Mouse (Mus musculus) B cell, adult 2 months (primary cell): ENCODE results near the gene Rab43.
A peak's percentile ranks its signal among the peaks of the same experiment; 100 is the strongest.

Experiments used
- DNase-seq, 2 experiments: peaks; one replicate each; pipeline ENCODE4 v3.0.0; 2022

Gene Rab43

DNA sequence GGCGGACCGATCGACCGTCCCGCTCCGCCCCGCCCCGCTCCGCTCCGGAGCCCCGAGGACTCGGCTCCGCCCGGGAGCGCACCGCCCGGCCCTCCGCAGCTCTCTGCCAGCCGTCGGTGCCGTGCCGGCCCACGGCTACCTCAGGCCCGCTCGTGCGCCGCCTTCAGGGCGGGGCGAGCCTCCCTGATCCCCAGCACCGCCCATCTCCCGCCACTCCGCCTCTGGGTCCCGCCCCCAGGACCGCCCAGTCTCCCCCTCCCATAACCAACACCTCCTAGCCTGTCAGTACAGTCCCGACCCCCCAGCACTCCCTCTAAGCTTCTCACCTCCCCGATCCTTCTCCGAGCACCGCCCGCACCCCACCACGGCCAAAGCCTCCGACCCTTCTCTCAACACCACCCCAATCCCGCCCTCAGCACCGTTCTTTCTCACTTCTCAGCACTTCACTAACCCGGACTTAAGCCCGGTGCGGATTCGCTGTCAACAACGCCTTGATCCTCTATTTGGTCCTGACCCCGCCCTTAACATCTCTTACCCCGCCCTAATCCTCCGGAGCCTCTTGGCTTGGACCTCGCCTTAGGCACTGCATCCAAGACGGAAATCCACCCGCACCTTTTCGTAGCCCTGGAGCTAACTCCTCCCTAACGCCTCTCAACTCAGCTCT, at the start of gene Rab43:
Gene Rab43, minus strand, starts transcription at position 490 of the 664 bp plus-strand sequence.
- DNase-seq, result peak; percentile 91 to 92

DNA sequence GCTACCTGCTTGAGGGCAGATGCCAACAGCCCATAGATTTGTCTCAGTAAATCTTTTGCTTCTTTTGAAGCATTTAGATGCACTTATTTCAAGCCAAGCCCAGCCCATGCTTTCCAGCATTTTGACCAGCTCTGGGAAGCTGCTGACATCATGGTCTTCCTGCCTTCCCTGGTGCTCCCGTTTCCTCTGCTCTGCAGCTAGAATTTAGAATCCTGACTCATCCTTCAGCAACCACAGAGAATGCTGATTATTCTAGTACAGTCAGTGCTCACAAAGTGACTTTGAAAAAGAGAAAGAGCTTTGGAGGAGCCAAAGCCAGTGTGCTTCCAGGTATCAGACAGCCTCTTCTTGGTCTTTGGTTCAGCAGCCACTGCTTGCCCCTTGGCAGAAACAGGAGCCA, 45.1 kb upstream of the Rab43 start:
- DNase-seq, result no peak

DNA sequence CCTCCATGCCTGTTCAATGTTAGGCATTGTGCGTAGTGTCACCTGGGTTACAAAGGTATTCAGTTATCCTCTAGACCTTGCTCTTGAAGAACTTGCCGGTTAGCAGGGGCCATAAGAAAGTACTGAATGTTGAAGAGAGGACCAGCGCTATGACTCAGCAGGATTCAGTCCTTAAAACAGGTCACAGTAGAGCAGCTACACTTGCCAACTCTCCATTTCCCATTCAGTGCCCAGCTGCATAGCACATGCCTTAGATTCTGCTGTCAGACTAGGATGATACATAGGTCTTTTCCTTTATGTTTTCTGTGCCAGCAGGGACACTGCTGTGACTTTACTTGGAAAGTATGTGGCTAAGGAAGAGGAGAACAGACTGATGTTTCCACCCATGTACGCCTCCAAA, 41.5 kb upstream of the Rab43 start:
- DNase-seq, result no peak

GRCm38 (mm10) chr6:87851871-87852270, 39.9 kb upstream of the Rab43 start:
- DNase-seq, result no peak

GRCm38 (mm10) chr6:87850900-87851614, 39.1 kb upstream of the Rab43 start, which contains the start of gene Cnbp:
Gene Cnbp (minus strand): TSS chr6:87851106.
- peak; percentile 96 to 97 for DNase-seq

DNA sequence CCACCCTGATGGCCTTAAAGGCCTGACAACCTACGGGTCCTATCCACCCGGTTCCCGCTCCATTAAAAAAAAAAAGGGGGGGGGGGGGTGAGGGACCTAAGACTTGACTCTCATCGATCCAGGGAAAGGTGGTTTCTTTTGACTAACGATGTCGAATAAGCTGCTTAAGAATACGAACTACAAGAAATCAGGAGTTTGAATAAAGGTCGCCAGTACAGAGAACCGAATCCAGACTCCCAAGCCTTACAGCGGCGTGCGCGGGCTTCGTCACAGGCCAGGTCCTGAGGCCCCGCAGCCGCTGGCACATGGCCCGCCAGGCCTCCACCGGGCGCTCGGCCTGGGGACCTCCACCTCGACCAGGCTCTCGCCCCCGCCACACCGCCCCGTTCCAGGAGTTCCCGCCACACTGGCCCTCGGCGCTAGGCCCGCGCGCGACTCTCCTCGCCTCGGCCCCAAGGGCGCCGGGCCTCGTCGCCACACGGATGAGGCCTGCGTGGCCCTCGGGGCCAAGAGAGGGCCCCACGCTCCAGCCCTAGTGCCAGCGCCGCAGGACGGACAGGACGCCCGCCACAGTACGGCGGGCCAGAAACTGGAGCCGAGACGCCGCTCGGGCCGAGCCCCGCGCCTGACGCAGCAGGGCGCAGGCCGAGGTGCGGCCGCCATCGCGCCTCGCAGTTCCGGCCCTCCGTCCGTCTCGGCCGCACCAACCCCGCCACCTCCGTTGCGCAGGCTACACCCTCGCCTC, 38.4 kb upstream of the Rab43 start:
- peak; percentile 58 to 69 for DNase-seq

GRCm38 (mm10) chr6:87849780-87850154, 37.8 kb upstream of the Rab43 start:
- peak in 1 of 2 experiments; percentile 29 for DNase-seq

GRCm38 (mm10) chr6:87846813-87847212, 34.8 kb upstream of the Rab43 start:
- no peak for DNase-seq

- no peak for DNase-seq
Observed at GRCm38 (mm10) chr6:87845031-87845695, 33.2 kb upstream of the Rab43 start.

DNA sequence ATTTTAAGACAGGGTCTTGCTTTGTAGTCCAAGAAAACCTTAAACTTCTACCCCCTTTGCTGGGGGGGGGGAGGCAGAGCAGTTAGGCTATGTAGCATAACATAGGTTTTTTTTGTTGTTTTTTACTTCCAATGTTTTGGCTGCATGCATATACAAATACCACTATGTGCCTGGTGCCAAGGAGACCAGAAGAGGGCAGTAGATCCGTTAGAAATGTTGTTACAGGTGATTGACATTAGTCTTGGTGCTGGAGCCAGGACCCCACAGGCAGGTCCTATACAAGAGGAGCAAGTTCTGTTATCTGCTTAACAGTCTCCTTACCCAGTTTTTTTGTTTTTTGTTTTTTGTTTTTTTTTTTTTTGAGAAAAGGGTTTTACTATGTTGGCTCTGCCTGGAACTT, 30.3 kb upstream of the Rab43 start:
- DNase-seq, result peak; percentile 43 to 59

DNA sequence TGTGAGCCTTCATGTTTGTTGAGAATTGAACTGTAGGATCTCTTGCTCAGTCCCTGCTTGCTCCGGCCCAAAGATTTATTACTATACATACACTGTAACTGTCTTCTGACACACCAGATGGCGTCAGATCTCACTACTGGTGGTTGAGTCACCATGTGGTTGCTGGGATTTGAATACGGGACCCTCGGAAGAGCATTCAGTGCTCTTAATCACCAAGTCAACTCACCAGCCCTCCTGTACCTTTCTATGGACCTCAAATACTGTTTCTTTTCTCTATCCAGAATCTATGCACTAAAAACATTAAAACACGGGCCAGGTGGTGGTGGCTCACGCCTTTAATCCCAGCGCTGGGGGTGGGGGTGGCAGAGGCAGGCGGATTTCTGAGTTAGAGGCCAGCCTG, 29.7 kb upstream of the Rab43 start:
- DNase-seq, result no peak

GRCm38 (mm10) chr6:87839797-87840341, 27.9 kb upstream of the Rab43 start:
- DNase-seq, result no peak

- DNase-seq, result peak; percentile 95 to 97
Observed at GRCm38 (mm10) chr6:87838551-87839197, 26.7 kb upstream of the Rab43 start, which contains the start of gene Isy1. Gene Isy1 (minus strand): TSS chr6:87838798.

GRCm38 (mm10) chr6:87835695-87836094, 23.7 kb upstream of the Rab43 start, which contains the start of gene Gm45140:
Gene Gm45140 (minus strand): TSS chr6:87835795.
- no peak for DNase-seq

- no peak for DNase-seq
Observed at GRCm38 (mm10) chr6:87820366-87820765, 8.4 kb upstream of the Rab43 start.

- DNase-seq, result no peak
Observed at GRCm38 (mm10) chr6:87814486-87814885, 2.5 kb upstream of the Rab43 start.

- no peak for DNase-seq
Observed at GRCm38 (mm10) chr6:87812656-87813055, 692 bp upstream of the Rab43 start.

DNA sequence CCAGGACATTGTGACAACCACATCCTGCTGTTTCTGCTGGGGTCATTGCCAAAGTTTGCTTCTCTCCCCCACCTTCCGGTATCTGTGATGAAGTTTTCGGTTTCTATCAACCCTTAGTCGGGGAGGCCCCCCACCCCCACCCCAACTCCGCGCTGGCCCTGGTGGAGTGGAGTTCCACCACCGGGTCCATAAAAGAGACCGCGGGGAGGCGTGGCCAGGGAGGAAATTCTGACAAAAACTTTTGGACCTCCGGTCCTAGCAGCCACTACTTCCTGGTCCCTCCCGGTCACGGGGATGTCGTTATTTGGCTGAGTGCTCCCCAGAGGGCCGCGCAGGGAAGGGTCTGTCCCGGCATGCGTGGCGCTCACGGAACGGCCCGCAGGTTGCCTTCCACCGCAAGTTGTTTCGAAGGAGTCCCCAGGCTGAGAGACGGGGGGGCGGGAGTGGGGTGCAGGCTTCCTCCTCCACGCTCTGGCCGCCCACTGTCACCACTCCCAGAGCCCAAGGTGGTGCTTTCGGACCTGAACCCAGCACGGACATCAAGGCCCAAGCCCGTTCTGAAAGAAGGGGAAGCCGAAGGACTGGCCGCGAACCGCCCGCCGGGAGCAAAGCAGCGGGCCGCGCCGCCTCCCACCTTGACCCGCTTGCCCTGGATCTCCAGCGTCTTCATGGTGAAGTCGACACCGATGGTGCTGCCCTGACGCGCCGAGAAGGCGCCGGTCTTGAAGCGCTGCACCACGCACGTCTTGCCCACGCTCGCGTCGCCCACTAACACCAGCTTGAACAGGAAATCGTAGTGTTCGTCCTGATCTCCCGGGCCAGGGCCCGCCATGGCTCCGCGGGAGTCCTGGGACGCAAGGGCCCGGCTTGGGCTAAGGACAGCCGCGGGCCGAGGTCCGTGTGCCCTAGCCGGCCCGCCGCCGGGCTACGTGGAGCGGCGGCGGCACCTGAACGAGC, 973 bp downstream of the Rab43 start:
- DNase-seq, result peak; percentile 75 to 76

DNA sequence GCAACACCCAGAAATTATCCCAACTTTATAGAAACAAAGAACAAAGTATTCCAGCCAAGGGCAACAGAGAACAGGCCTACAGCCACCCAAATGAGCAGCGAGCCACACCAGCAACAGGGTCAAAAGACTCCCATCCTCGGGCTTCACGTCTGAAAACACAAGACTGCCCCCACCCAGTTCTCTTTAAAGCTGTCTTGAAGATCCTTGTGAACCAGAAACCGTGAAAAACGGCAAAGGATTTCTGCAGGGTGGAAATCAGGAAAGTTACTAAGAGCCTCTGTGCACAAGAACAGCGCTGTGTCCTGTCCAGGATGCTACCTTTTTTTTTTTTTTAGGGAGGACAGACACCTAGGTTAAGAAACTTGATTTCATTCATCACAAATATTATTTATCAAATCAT, 1.7 kb downstream of the Rab43 start:
- DNase-seq, result peak in 1 of 2 experiments; percentile 32

DNA sequence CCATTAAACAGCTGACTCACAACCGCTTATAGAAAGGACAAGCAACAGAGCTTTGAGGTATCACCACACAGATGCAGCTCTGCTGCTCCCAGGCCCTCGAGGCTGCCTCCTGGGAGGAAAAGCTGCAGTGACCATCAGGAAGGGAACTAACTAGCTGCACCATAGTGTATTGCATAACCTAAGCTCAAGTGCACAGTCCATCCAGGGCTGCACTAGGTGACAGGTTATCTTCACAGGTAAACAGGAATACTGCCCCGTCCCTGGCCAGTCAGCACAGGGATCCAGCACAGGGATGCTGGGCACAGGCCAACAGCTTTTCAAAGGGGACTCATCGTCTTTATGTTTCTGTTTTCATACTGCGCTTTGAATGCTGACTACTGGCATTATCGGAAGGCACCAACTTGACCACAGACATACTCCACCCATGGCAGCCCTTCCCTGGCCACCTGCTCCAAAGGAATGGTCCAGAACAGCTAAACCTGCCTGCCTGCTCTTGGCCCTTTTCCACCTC, 2.3 kb downstream of the Rab43 start:
- peak; percentile 12 to 14 for DNase-seq

DNA sequence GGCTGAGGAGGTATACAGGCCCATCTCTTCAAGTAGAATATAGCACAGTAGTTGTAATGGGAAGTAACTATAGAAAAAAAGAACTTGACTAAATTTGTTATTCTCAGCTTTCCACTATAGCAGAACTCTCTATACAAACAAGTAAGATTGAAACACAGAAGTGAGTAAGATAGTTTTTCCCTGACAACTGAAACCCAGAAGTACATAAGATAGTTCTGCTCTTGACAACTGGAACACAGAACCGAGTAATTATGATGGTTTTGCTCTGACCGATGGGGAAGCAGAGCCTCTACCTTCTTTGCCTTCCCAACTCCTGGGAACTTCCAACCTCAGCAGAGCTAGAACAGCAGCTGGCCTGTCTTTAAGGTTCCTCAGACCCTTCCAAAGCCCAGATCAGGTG, 2.8 kb downstream of the Rab43 start:
- DNase-seq, result no peak
